In the genomic region with DNA sequence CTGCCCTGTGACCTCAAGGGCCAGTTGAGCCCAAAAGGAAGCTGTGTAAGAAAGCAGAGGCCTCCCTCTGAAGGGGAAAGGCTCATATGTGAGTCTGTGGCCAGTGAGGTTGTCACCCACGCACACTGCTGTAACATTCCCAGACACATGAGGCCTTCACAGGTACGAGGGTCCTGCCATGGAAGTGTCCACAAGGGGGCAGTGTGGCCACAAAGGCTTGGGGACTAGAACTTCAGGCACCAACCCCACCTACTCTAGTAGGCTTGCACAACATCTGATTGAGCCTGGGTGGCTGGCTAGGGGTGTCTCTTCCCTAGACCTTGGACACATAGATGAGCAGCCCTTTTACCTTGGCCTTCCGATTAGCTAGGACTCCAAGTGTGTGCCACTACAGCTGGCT, we compare ENCODE assay signal across 9 mouse cellular contexts. TPM values are rescaled to one million over a fixed set of nuclear protein-coding genes. Genes with fewer than 3 reads are reported as not detected.
DNase-seq lines count a peak whose midpoint lies in the region; ATAC-seq and TF ChIP-seq lines count a peak whose summit lies in the region.
"Had no signal": no experiment of that assay in that cellular context is flagged by ENCODE, and none has a peak within 500 bp of the region (broad histone marks: within the 10 kb centered on the region; RNA-seq: fewer than 3 reads in every experiment).

No protein-coding gene starts in this region.

- no peak overlapping the region for H3K4me2 ChIP-seq in midbrain, embryonic 14.5 days (ENCODE audit: low read length)
- H3K4me2 ChIP-seq in midbrain, embryonic 15.5 days: no peak overlapping the region
- no peak overlapping the region for H3K4me2 ChIP-seq in liver, embryonic 13.5 days
- H3K4me2 ChIP-seq: heart, embryonic 13.5 days had no signal

- H3K36me3 ChIP-seq in midbrain, embryonic 14.5 days (ENCODE audit: control insufficient read depth, insufficient read depth, low read length): no peaks in the 10 kb centered on the region
- H3K36me3 ChIP-seq in midbrain, embryonic 15.5 days (replicated peaks): no peaks in the 10 kb centered on the region
- H3K36me3 ChIP-seq in liver, embryonic 13.5 days: no peaks in the 10 kb centered on the region
- H3K36me3 ChIP-seq: heart, embryonic 13.5 days had no signal

- ATAC-seq in midbrain, embryonic 14.5 days (ENCODE audit: low FRiP score, low TSS enrichment): no peak
- ATAC-seq in midbrain, embryonic 15.5 days (replicated peaks): no peak
- ATAC-seq in liver, embryonic 13.5 days (ENCODE audit: low read depth): peak; percentile 16; the same call in 1 of the 2 replicates

- H3K9ac ChIP-seq in midbrain, embryonic 14.5 days (replicated peaks; ENCODE audit: low read length): no peak overlapping the region
- H3K9ac ChIP-seq in midbrain, embryonic 15.5 days: no peak overlapping the region
- no peak overlapping the region for H3K9ac ChIP-seq in liver, embryonic 13.5 days
- H3K9ac ChIP-seq: heart, embryonic 13.5 days had no signal

- no peak overlapping the region for H3K4me3 ChIP-seq in midbrain, embryonic 14.5 days (replicated peaks; ENCODE audit: low read depth, low read length)
- no peak overlapping the region for H3K4me3 ChIP-seq in midbrain, embryonic 15.5 days
- no peak overlapping the region for H3K4me3 ChIP-seq in liver, embryonic 13.5 days (replicated peaks)
- H3K4me3 ChIP-seq: heart, embryonic 13.5 days had no signal

- DNase-seq in midbrain, embryonic 14.5 days: peak; percentile 76
- DNase-seq in brain, embryonic 14.5 days (ENCODE audit: low read depth): peak; percentile 63
- peak; percentile 71 for DNase-seq in forelimb bud, embryonic 11.5 days (ENCODE audit: low read depth, low spot score)
- peak; percentile 82 for DNase-seq in kidney, postnatal 14 days
- DNase-seq in liver, embryonic 13.5 days: peak; percentile 69
- DNase-seq in retina, adult 2 months (ENCODE audit: low read depth, low spot score): peak; percentile 34
- peak; percentile 84 to 86 for DNase-seq in thymus, postnatal 36 days

- no peaks in the 10 kb centered on the region for H3K4me1 ChIP-seq in midbrain, embryonic 14.5 days (ENCODE audit: control insufficient read depth, insufficient read depth, low read length)
- peaks cover 7% of the 10 kb centered on the region; the same call in 1 of the 2 replicates for H3K4me1 ChIP-seq in midbrain, embryonic 15.5 days
- peaks cover 43% of the 10 kb centered on the region for H3K4me1 ChIP-seq in liver, embryonic 13.5 days (replicated peaks)

- 29% methylated on average over 3 of the region's 3 CpGs for WGBS in midbrain, embryonic 14.5 days
- WGBS in midbrain, embryonic 15.5 days: 29% methylated on average over 3 of the region's 3 CpGs
- WGBS in liver, embryonic 13.5 days (ENCODE audit: insufficient replicate concordance): 10% methylated on average over 3 of the region's 3 CpGs

- H3K27me3 ChIP-seq in midbrain, embryonic 14.5 days (ENCODE audit: control insufficient read depth, insufficient read depth, low read length): no peaks in the 10 kb centered on the region
- no peaks in the 10 kb centered on the region for H3K27me3 ChIP-seq in midbrain, embryonic 15.5 days (replicated peaks)
- H3K27me3 ChIP-seq in liver, embryonic 13.5 days: no peaks in the 10 kb centered on the region
- H3K27me3 ChIP-seq: heart, embryonic 13.5 days had no signal

- no peaks in the 10 kb centered on the region for H3K9me3 ChIP-seq in midbrain, embryonic 14.5 days (ENCODE audit: control insufficient read depth, low read length)
- no peaks in the 10 kb centered on the region for H3K9me3 ChIP-seq in midbrain, embryonic 15.5 days
- no peaks in the 10 kb centered on the region for H3K9me3 ChIP-seq in liver, embryonic 13.5 days (replicated peaks)
- H3K9me3 ChIP-seq: heart, embryonic 13.5 days had no signal

- TF ChIP-seq CTCF in brain, embryonic 14.5 days (IDR thresholded peaks at IDR 0.05; ENCODE audit: borderline replicate concordance, extremely low read depth, insufficient read depth, insufficient read length): peak; percentile 80

- no peak overlapping the region for H3K27ac ChIP-seq in midbrain, embryonic 14.5 days (replicated peaks; ENCODE audit: low read depth, low read length)
- no peak overlapping the region for H3K27ac ChIP-seq in midbrain, embryonic 15.5 days
- no peak overlapping the region for H3K27ac ChIP-seq in liver, embryonic 13.5 days
- H3K27ac ChIP-seq: heart, embryonic 13.5 days had no signal

- no peak for TF ChIP-seq POLR2A in brain, embryonic 14.5 days (IDR thresholded peaks at IDR 0.05; ENCODE audit: borderline replicate concordance, extremely low read depth, insufficient read depth, insufficient read length, poor library complexity, severe bottlenecking)

RNA-seq across cellular contexts. Expression of a gene that starts 4.1 kb away (rescaled TPM):
- 5.9 and 6.2 TPM in 2 replicates for polyA plus RNA-seq in midbrain, embryonic 14.5 days (2014; fragmentation: Nextera tagmentation; extraction: Ambion mirVana)
- polyA plus RNA-seq in midbrain, embryonic 15.5 days (2015; fragmentation: Nextera tagmentation; extraction: Ambion mirVana): 10.9 and 13.0 TPM in 2 replicates
- 7.9 and 8.8 TPM in 2 replicates for polyA plus RNA-seq in brain, embryonic 14.5 days (2012; rRNA removed)
- 5.4 and 6.6 TPM in 2 replicates for polyA plus RNA-seq in liver, embryonic 13.5 days (2015; fragmentation: Nextera tagmentation; extraction: Ambion mirVana)

RNA-seq across cellular contexts. Expression of a gene that starts 7.7 kb away (rescaled TPM):
- 21.7 and 30.6 TPM in 2 replicates for polyA plus RNA-seq in midbrain, embryonic 14.5 days (2014; fragmentation: Nextera tagmentation; extraction: Ambion mirVana)
- polyA plus RNA-seq in midbrain, embryonic 15.5 days (2015; fragmentation: Nextera tagmentation; extraction: Ambion mirVana): 25.4 and 25.9 TPM in 2 replicates
- polyA plus RNA-seq in brain, embryonic 14.5 days (2012; rRNA removed): 39.8 and 41.6 TPM in 2 replicates
- polyA plus RNA-seq in liver, embryonic 13.5 days (2015; fragmentation: Nextera tagmentation; extraction: Ambion mirVana): 2.4 and 4.4 TPM in 2 replicates

RNA-seq across cellular contexts. Expression of a gene that starts 55.6 kb away (rescaled TPM):
- polyA plus RNA-seq in midbrain, embryonic 14.5 days (2014; fragmentation: Nextera tagmentation; extraction: Ambion mirVana): 204 and 221 TPM in 2 replicates
- 218 and 221 TPM in 2 replicates for polyA plus RNA-seq in midbrain, embryonic 15.5 days (2015; fragmentation: Nextera tagmentation; extraction: Ambion mirVana)
- polyA plus RNA-seq in brain, embryonic 14.5 days (2012; rRNA removed): 264 and 287 TPM in 2 replicates
- 124 and 133 TPM in 2 replicates for polyA plus RNA-seq in liver, embryonic 13.5 days (2015; fragmentation: Nextera tagmentation; extraction: Ambion mirVana)

Comparison
In these comparisons a context has a peak if more than half of its experiments do, and no peak if none do; other contexts are left out.
1. DNase-seq: peak in every context shown above with its lines; median percentile 85 in thymus, postnatal 36 days; 82 in kidney, postnatal 14 days; 76 in midbrain, embryonic 14.5 days; 71 in forelimb bud, embryonic 11.5 days; 69 in liver, embryonic 13.5 days; 63 in brain, embryonic 14.5 days; 34 in retina, adult 2 months.